Mouse (Mus musculus): ENCODE measurements around the gene Scarf2.

DNA sequence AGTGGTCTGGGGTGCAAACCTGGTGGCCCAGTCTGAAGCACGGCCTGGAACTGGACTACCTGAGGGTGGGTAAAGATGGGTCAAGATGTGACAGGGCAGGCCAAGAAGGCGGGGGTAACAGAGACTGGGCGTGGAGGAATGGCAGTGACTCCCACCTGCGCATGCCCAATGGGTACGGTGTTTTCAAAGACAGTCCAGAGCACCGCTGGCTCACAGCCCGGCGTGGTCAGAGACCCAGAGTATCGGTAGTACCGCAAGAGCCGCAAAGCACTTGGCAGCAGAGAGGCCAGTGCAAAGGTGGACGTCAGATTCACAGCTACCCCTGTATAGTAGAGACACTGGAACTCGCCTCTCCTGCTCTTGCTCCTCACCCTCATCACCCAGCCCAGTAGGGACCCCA is 38.4 kb downstream of the Scarf2 start:
- TF ChIP-seq CTCF (IDR thresholded peaks at IDR 0.05; ENCODE audit: low read depth, low read length), result no peak
- no peak for TF ChIP-seq POLR2A (IDR thresholded peaks at IDR 0.05; ENCODE audit: borderline replicate concordance, low read depth, low read length)
